ENCODE assay signal across 9 mouse cellular contexts in genomic region chr11:53479171-53479782, GRCm38 (mm10). TPM values are rescaled to one million over a fixed set of nuclear protein-coding genes. Genes with fewer than 3 reads are reported as not detected.
DNase-seq lines count a peak whose midpoint lies in the region; ATAC-seq and TF ChIP-seq lines count a peak whose summit lies in the region.
"Had no signal": no experiment of that assay in that cellular context is flagged by ENCODE, and none has a peak within 500 bp of the region (broad histone marks: within the 10 kb centered on the region; RNA-seq: fewer than 3 reads in every experiment).

No protein-coding gene starts in this region.

- H3K4me2 ChIP-seq in heart, embryonic 11.5 days: peak overlapping the region; percentile 93
- peak overlapping the region; percentile 75 for H3K4me2 ChIP-seq in embryonic facial prominence, embryonic 13.5 days
- peak overlapping the region; percentile 78 for H3K4me2 ChIP-seq in kidney, postnatal 0 days (ENCODE audit: low read length)
- peak overlapping the region; percentile 44 for H3K4me2 ChIP-seq in neural tube, embryonic 11.5 days (ENCODE audit: low read depth)

- DNase-seq in heart, postnatal 4 days: no peak
- DNase-seq in ES-E14 (ENCODE audit: low read depth, low spot score): no peak
- no peak for DNase-seq in kidney, postnatal 0 days (ENCODE audit: low spot score)
- DNase-seq in neural tube, embryonic 11.5 days (ENCODE audit: low spot score): peak; percentile 43
- no peak for DNase-seq in thymus, postnatal 36 days
- no peak for DNase-seq in left cerebral cortex, adult 11 months (ENCODE audit: low spot score)

- H3K27ac ChIP-seq in heart, embryonic 11.5 days (ENCODE audit: low read depth, low read length): no peak overlapping the region
- no peak overlapping the region for H3K27ac ChIP-seq in ES-E14 (ENCODE audit: insufficient read depth, low read depth, low read length, poor library complexity, severe bottlenecking)
- no peak overlapping the region for H3K27ac ChIP-seq in embryonic facial prominence, embryonic 13.5 days
- H3K27ac ChIP-seq in kidney, postnatal 0 days: no peak overlapping the region
- no peak overlapping the region for H3K27ac ChIP-seq in neural tube, embryonic 11.5 days (ENCODE audit: low read depth, low read length)

- H3K9ac ChIP-seq in heart, embryonic 11.5 days (ENCODE audit: low read depth, low read length): peak overlapping the region; percentile 52
- peak overlapping the region; percentile 15; the same call in 1 of the 2 replicates for H3K9ac ChIP-seq in ES-E14 (ENCODE audit: insufficient read depth, low read depth, low read length, poor library complexity, severe bottlenecking)
- H3K9ac ChIP-seq in embryonic facial prominence, embryonic 13.5 days: peak overlapping the region; percentile 53
- H3K9ac ChIP-seq in kidney, postnatal 0 days (ENCODE audit: low read depth, low read length): peak overlapping the region; percentile 37; the same call in 1 of the 2 replicates
- peak overlapping the region; percentile 32; the same call in 1 of the 2 replicates for H3K9ac ChIP-seq in neural tube, embryonic 11.5 days (ENCODE audit: low read length)

- WGBS in heart, embryonic 11.5 days (ENCODE audit: insufficient replicate concordance): under 1% methylated on average over 50 of the region's 62 CpGs
- 1% methylated on average over 62 of the region's 62 CpGs for WGBS in embryonic facial prominence, embryonic 13.5 days
- WGBS in kidney, postnatal 0 days: under 1% methylated on average over 62 of the region's 62 CpGs
- WGBS in neural tube, embryonic 11.5 days: 1% methylated on average over 62 of the region's 62 CpGs

- no peaks in the 10 kb centered on the region for H3K9me3 ChIP-seq in heart, embryonic 11.5 days (replicated peaks; ENCODE audit: control insufficient read depth, low read length)
- H3K9me3 ChIP-seq in ES-E14 (ENCODE audit: control insufficient read depth, insufficient read depth, low read depth, low read length): no peaks in the 10 kb centered on the region
- H3K9me3 ChIP-seq in embryonic facial prominence, embryonic 13.5 days: no peaks in the 10 kb centered on the region; the same call in 1 of the 2 replicates
- no peaks in the 10 kb centered on the region for H3K9me3 ChIP-seq in kidney, postnatal 0 days (replicated peaks; ENCODE audit: low read length)
- H3K9me3 ChIP-seq in neural tube, embryonic 11.5 days (ENCODE audit: control insufficient read depth, low read length): no peaks in the 10 kb centered on the region

- H3K36me3 ChIP-seq in heart, embryonic 11.5 days (ENCODE audit: control insufficient read depth, insufficient read depth, low read length): no peaks in the 10 kb centered on the region
- no peaks in the 10 kb centered on the region for H3K36me3 ChIP-seq in ES-E14 (ENCODE audit: control insufficient read depth, insufficient read depth, low read length, poor library complexity, severe bottlenecking)
- H3K36me3 ChIP-seq in embryonic facial prominence, embryonic 13.5 days: no peaks in the 10 kb centered on the region
- H3K36me3 ChIP-seq in kidney, postnatal 0 days (ENCODE audit: insufficient read depth, low read length): no peaks in the 10 kb centered on the region
- H3K36me3 ChIP-seq in neural tube, embryonic 11.5 days (ENCODE audit: control insufficient read depth, insufficient read depth, low read length): no peaks in the 10 kb centered on the region

- no peak for ATAC-seq in heart, embryonic 11.5 days (replicated peaks; ENCODE audit: insufficient number of reproducible peaks, low FRiP score, low TSS enrichment)
- ATAC-seq in embryonic facial prominence, embryonic 13.5 days (ENCODE audit: insufficient number of reproducible peaks, insufficient read depth, low FRiP score, low TSS enrichment, low read depth): no peak
- no peak; the same call in 1 of the 2 replicates for ATAC-seq in kidney, postnatal 0 days (replicated peaks; ENCODE audit: low FRiP score, low read depth)
- no peak for ATAC-seq in neural tube, embryonic 11.5 days (ENCODE audit: insufficient read depth, low FRiP score, low TSS enrichment)

- in situ Hi-C loops in ES-E14 (cut with MboI; ENCODE audit: low sequenced_read_pairs in 2 of 2, unreplicated experiment in 2 of 2): no loop called here

- no peak for TF ChIP-seq CTCF in kidney, postnatal 0 days (IDR thresholded peaks at IDR 0.05; ENCODE audit: low read depth)

- peak overlapping the region; percentile 57 for H3K4me3 ChIP-seq in heart, embryonic 11.5 days (ENCODE audit: low read depth, low read length)
- peak overlapping the region; percentile 61 to 67 for H3K4me3 ChIP-seq in ES-E14 (ENCODE audit: insufficient read depth in 1 of 2, low read depth in 1 of 2, low read length in 2 of 2, poor library complexity in 1 of 2, severe bottlenecking in 1 of 2)
- H3K4me3 ChIP-seq in embryonic facial prominence, embryonic 13.5 days: peak overlapping the region; percentile 46
- H3K4me3 ChIP-seq in kidney, postnatal 0 days (replicated peaks; ENCODE audit: low read depth, low read length): peak overlapping the region; percentile 43
- peak overlapping the region; percentile 35 for H3K4me3 ChIP-seq in neural tube, embryonic 11.5 days (ENCODE audit: low read depth, low read length)

- H3K27me3 ChIP-seq in heart, embryonic 11.5 days (ENCODE audit: control insufficient read depth, insufficient read depth, low read length): peaks cover 55% of the 10 kb centered on the region
- peaks cover 79% of the 10 kb centered on the region for H3K27me3 ChIP-seq in embryonic facial prominence, embryonic 13.5 days
- peaks cover 45% of the 10 kb centered on the region for H3K27me3 ChIP-seq in kidney, postnatal 0 days (ENCODE audit: insufficient read depth, low read length)
- peaks cover 48% of the 10 kb centered on the region for H3K27me3 ChIP-seq in neural tube, embryonic 11.5 days (ENCODE audit: control insufficient read depth, insufficient read depth, low read length)

- peaks cover 13% of the 10 kb centered on the region for H3K4me1 ChIP-seq in heart, embryonic 11.5 days (ENCODE audit: control insufficient read depth, insufficient read depth, low read length)
- peaks cover 0 to 2% of the 10 kb centered on the region in 2 experiments; a peak in 1 of 4 replicates for H3K4me1 ChIP-seq in ES-E14 (ENCODE audit: control insufficient read depth in 2 of 2, insufficient read depth in 2 of 2, low read length in 2 of 2, poor library complexity in 1 of 2)
- peaks cover 25% of the 10 kb centered on the region for H3K4me1 ChIP-seq in embryonic facial prominence, embryonic 13.5 days
- peaks cover 10% of the 10 kb centered on the region for H3K4me1 ChIP-seq in kidney, postnatal 0 days (replicated peaks; ENCODE audit: insufficient read depth, low read length)
- peaks cover 4% of the 10 kb centered on the region for H3K4me1 ChIP-seq in neural tube, embryonic 11.5 days (ENCODE audit: control insufficient read depth, insufficient read depth, low read length)

TF ChIP-seq in ES-E14, 5 proteins besides CTCF, POLR2A, EP300 and RAD21:
- no peak for TF ChIP-seq MAFK (IDR thresholded peaks at IDR 0.05; ENCODE audit: insufficient read depth, low read depth, low read length)
- TF ChIP-seq CHD2 (IDR thresholded peaks at IDR 0.05; ENCODE audit: low read depth, low read length): no peak
- TF ChIP-seq HCFC1 (IDR thresholded peaks at IDR 0.05; ENCODE audit: borderline replicate concordance, insufficient read depth, low read length): no peak

RNA-seq across cellular contexts. Expression of gene Gm9945, which starts 0.7 kb away (rescaled TPM):
- polyA plus RNA-seq in heart, embryonic 11.5 days (2014; fragmentation: Nextera tagmentation; extraction: Ambion mirVana): 0.29 TPM in 1 of 2 replicates, not detected in the other
- not detected for total RNA-seq in heart, postnatal 4 days (2021)
- total RNA-seq in ES-E14 (2012; rRNA removed): not detected in 2 replicates
- polyA plus RNA-seq in embryonic facial prominence, embryonic 13.5 days (2015; fragmentation: Nextera tagmentation; extraction: Ambion mirVana): not detected in 2 replicates
- not detected in 2 replicates for polyA plus RNA-seq in kidney, postnatal 0 days (2015; fragmentation: Nextera tagmentation; extraction: Ambion mirVana)
- not detected in 2 replicates for polyA plus RNA-seq in neural tube, embryonic 11.5 days (2014; fragmentation: Nextera tagmentation; extraction: Ambion mirVana)
- polyA plus RNA-seq: gonadal fat pad, adult 2 months had no signal

RNA-seq across cellular contexts. Expression of gene Sowaha, which starts 0.8 kb away (rescaled TPM):
- 0.41 and 0.73 TPM in 2 replicates for polyA plus RNA-seq in heart, embryonic 11.5 days (2014; fragmentation: Nextera tagmentation; extraction: Ambion mirVana)
- total RNA-seq in heart, postnatal 4 days (2021): under 1 TPM; 0.07 to 0.27 TPM
- 0.11 and 0.13 TPM in 2 replicates for total RNA-seq in ES-E14 (2012; rRNA removed)
- 0.21 and 1.2 TPM in 2 replicates for polyA plus RNA-seq in embryonic facial prominence, embryonic 13.5 days (2015; fragmentation: Nextera tagmentation; extraction: Ambion mirVana)
- polyA plus RNA-seq in kidney, postnatal 0 days (2015; fragmentation: Nextera tagmentation; extraction: Ambion mirVana): 0.26 and 0.39 TPM in 2 replicates
- polyA plus RNA-seq in neural tube, embryonic 11.5 days (2014; fragmentation: Nextera tagmentation; extraction: Ambion mirVana): 0.12 and 0.17 TPM in 2 replicates

RNA-seq across cellular contexts. Expression of gene Gm9837, which starts 9.0 kb away (rescaled TPM):
- polyA plus RNA-seq in heart, embryonic 11.5 days (2014; fragmentation: Nextera tagmentation; extraction: Ambion mirVana): not detected in 2 replicates
- not detected for total RNA-seq in heart, postnatal 4 days (2021)
- total RNA-seq in ES-E14 (2012; rRNA removed): not detected in 2 replicates
- not detected in 2 replicates for polyA plus RNA-seq in embryonic facial prominence, embryonic 13.5 days (2015; fragmentation: Nextera tagmentation; extraction: Ambion mirVana)
- not detected in 2 replicates for polyA plus RNA-seq in kidney, postnatal 0 days (2015; fragmentation: Nextera tagmentation; extraction: Ambion mirVana)
- not detected in 2 replicates for polyA plus RNA-seq in neural tube, embryonic 11.5 days (2014; fragmentation: Nextera tagmentation; extraction: Ambion mirVana)
- polyA plus RNA-seq: gonadal fat pad, adult 2 months had no signal

RNA-seq across cellular contexts. Expression of gene Shroom1, which starts 22.3 kb away (rescaled TPM):
- polyA plus RNA-seq in heart, embryonic 11.5 days (2014; fragmentation: Nextera tagmentation; extraction: Ambion mirVana): 3.3 and 3.7 TPM in 2 replicates
- 1 to 10 TPM in 1 of 2 experiments, under 1 TPM in 1; 0.93 to 1.1 TPM for total RNA-seq in heart, postnatal 4 days (2021)
- 0.74 and 1.7 TPM in 2 replicates for total RNA-seq in ES-E14 (2012; rRNA removed)
- 5.7 and 5.9 TPM in 2 replicates for polyA plus RNA-seq in embryonic facial prominence, embryonic 13.5 days (2015; fragmentation: Nextera tagmentation; extraction: Ambion mirVana)
- 1.1 and 1.2 TPM in 2 replicates for polyA plus RNA-seq in kidney, postnatal 0 days (2015; fragmentation: Nextera tagmentation; extraction: Ambion mirVana)
- 1.5 and 3.1 TPM in 2 replicates for polyA plus RNA-seq in neural tube, embryonic 11.5 days (2014; fragmentation: Nextera tagmentation; extraction: Ambion mirVana)

RNA-seq across cellular contexts. Expression of gene Gm10447, which starts 22.4 kb away (rescaled TPM):
- 0.13 TPM in 1 of 2 replicates, not detected in the other for polyA plus RNA-seq in heart, embryonic 11.5 days (2014; fragmentation: Nextera tagmentation; extraction: Ambion mirVana)
- not detected for total RNA-seq in heart, postnatal 4 days (2021)
- total RNA-seq in ES-E14 (2012; rRNA removed): not detected in 2 replicates
- 0.22 and 0.25 TPM in 2 replicates for polyA plus RNA-seq in embryonic facial prominence, embryonic 13.5 days (2015; fragmentation: Nextera tagmentation; extraction: Ambion mirVana)
- polyA plus RNA-seq in kidney, postnatal 0 days (2015; fragmentation: Nextera tagmentation; extraction: Ambion mirVana): 0.08 and 0.14 TPM in 2 replicates
- not detected in 2 replicates for polyA plus RNA-seq in neural tube, embryonic 11.5 days (2014; fragmentation: Nextera tagmentation; extraction: Ambion mirVana)
